Mouse (Mus musculus): ENCODE results near the gene Cdan1. TPM values are rescaled to one million over a fixed set of nuclear protein-coding genes. Genes with fewer than 3 reads are reported as not detected.

The Cdan1 gene
- total and polyA plus RNA-seq, 3 experiments: 5.8 to 13.8 (median 10.1) TPM

DNA sequence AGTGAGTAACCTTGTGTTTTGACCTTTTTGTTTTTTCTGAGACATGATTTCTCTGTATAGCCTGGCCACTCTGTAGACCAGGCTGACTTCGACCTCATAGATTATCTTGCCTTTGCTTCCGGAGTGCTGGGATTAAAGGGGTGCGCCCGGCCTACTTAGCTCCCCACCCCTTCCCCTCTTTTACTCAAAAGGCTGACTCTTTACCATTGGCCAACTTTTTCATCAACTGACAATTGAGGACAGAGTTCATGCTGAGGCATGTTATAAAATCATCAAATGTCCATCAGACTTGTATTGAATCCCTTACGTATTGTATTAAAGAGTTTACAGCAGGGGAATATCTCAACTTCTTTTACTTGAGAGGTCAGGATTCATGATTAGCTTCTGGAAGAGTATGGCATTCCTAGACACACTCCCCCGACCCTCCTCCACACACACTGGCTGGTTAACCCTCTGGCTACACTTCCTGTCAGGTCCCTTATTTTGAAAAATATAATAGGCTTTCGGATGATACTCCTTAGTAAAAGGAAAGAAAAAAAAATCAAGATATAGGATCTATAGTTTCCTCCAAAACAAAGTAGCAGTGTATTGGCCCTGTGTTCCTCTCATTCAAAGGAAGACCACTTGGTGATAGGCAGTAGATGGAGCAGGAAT, 117.9 kb downstream of the Cdan1 start (continued):
- TF ChIP-seq TCF12 (IDR thresholded peaks at IDR 0.05; ENCODE audit: low read depth, low read length) (no peak), PAX5 (IDR thresholded peaks at IDR 0.05; ENCODE audit: low read length) (no peak), RAD21 (IDR thresholded peaks at IDR 0.05; ENCODE audit: low read depth, low read length) (no peak), SIN3A (IDR thresholded peaks at IDR 0.05; ENCODE audit: low read length) (peak; percentile 22; the same call in 1 of the 2 replicates), POLR2AphosphoS2 (IDR thresholded peaks at IDR 0.05; ENCODE audit: low read depth, low read length) (no peak), JUND (conservative IDR thresholded peaks at IDR 0.05; ENCODE audit: low read depth, low read length) (no peak), ZNF384 (IDR thresholded peaks at IDR 0.05; ENCODE audit: low read depth, low read length) (no peak), MAFK (IDR thresholded peaks at IDR 0.05; ENCODE audit: insufficient replicate concordance, low read length) (no peak), KAT2A (IDR thresholded peaks at IDR 0.05; ENCODE audit: insufficient replicate concordance, low read length) (no peak), ELF1 (IDR thresholded peaks at IDR 0.05; ENCODE audit: low read depth, low read length) (no peak), ZMIZ1 (IDR thresholded peaks at IDR 0.05; ENCODE audit: low read depth, low read length) (no peak), BHLHE40 (IDR thresholded peaks at IDR 0.05; ENCODE audit: low read depth, low read length) (no peak), MXI1 (IDR thresholded peaks at IDR 0.05; ENCODE audit: low read depth, low read length) (peak; percentile 20), TBP (conservative IDR thresholded peaks at IDR 0.05; ENCODE audit: low read depth, low read length) (peak; percentile 8; the same call in 1 of the 2 replicates), EP300 (IDR thresholded peaks at IDR 0.05; ENCODE audit: low read length) (no peak), SMC3 (IDR thresholded peaks at IDR 0.05; ENCODE audit: low read depth, low read length) (no peak), HCFC1 (IDR thresholded peaks at IDR 0.05; ENCODE audit: low read depth, low read length) (no peak), CHD1 (IDR thresholded peaks at IDR 0.05; ENCODE audit: low read depth, low read length) (no peak), NELFE (IDR thresholded peaks at IDR 0.05; ENCODE audit: low read depth, low read length) (no peak)

DNA sequence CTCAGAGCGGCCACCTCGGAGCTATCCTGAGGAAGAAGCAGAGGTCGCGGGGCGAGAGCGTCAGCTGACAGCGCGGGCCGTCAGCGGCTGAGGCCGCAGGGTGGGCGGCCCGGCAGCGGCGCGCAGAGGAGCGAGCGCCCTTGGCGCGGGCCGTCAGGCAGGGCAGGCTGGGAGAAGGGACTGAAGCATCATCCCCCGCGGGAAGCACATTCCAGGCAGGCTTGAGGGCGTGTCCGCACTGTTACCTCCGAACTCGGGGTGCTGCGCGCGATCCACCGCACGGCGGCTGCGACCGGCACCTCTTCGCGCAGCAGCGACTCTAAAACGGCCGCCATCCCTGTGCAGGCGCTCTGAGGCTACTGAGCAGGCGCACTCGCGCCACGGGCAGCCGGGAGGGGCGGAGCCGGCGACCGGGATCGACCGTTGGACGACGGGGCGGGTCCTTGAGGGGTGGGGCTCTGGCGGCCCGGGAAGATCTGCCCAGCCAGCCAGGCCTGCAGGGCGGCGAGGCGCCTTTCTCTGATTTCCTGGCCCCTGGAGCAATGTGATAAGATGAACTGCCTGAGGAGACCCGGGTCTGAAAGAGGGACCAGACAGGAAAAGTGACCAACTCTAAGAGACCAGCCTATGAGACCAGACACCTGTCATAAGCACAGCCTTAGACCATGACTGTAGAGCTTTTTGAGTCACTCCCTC, 118.6 kb downstream of the Cdan1 start:
- peak overlapping the region; percentile 83 to 98 (median 86) for H3K4me3 ChIP-seq (replicated peaks in 1 of 3; ENCODE audit: low read depth in 2 of 3, low read length in 2 of 3, poor library complexity in 1 of 3)
- in situ Hi-C loops (cut with MboI; ENCODE audit: low pct_ligation_motif_present, low pct_unique_long_range_greater_than_20kb, low sequenced_read_pairs): no loop called here
- peak overlapping the region; percentile 85 for H3K9ac ChIP-seq (ENCODE audit: insufficient read depth, low read depth)
- TF ChIP-seq SIN3A (IDR thresholded peaks at IDR 0.05; ENCODE audit: low read length): peak; percentile 16; the same call in 1 of the 2 replicates
- TF ChIP-seq MEF2A (IDR thresholded peaks at IDR 0.05; ENCODE audit: borderline replicate concordance, low read depth, low read length): no peak
- TF ChIP-seq BHLHE40 (IDR thresholded peaks at IDR 0.05; ENCODE audit: low read depth, low read length): no peak
- TF ChIP-seq POLR2AphosphoS2 (IDR thresholded peaks at IDR 0.05; ENCODE audit: low read depth, low read length): peak; percentile 33; the same call in 1 of the 2 replicates
- TF ChIP-seq PAX5 (IDR thresholded peaks at IDR 0.05; ENCODE audit: low read length): no peak
- no peak for TF ChIP-seq CHD1 (IDR thresholded peaks at IDR 0.05; ENCODE audit: low read depth, low read length)
- TF ChIP-seq NRF1 (IDR thresholded peaks at IDR 0.05; ENCODE audit: low read depth, low read length): peak; percentile 83
- TF ChIP-seq KAT2A (IDR thresholded peaks at IDR 0.05; ENCODE audit: insufficient replicate concordance, low read length): 0 out of 2 replicates have a peak, but pooled peaks have one; percentile 15
- TF ChIP-seq POLR2A (IDR thresholded peaks at IDR 0.05; ENCODE audit: low read depth, low read length): peak; percentile 89
- TF ChIP-seq USF1 (IDR thresholded peaks at IDR 0.05; ENCODE audit: low read depth, low read length): no peak
- peak; percentile 84 for TF ChIP-seq TCF12 (IDR thresholded peaks at IDR 0.05; ENCODE audit: low read depth, low read length)
- TF ChIP-seq NELFE (IDR thresholded peaks at IDR 0.05; ENCODE audit: low read depth, low read length): peak; percentile 87
- no peak for TF ChIP-seq CHD2 (IDR thresholded peaks at IDR 0.05; ENCODE audit: low read length)
- no peak; the same call in 1 of the 2 replicates for TF ChIP-seq TBP (conservative IDR thresholded peaks at IDR 0.05; ENCODE audit: low read depth, low read length)
- TF ChIP-seq ZMIZ1 (IDR thresholded peaks at IDR 0.05; ENCODE audit: low read depth, low read length): peak; percentile 79; the same call in 1 of the 2 replicates
- peak; percentile 43; the same call in 1 of the 2 replicates for TF ChIP-seq UBTF (IDR thresholded peaks at IDR 0.05; ENCODE audit: low read depth, low read length)
- TF ChIP-seq MXI1 (IDR thresholded peaks at IDR 0.05; ENCODE audit: low read depth, low read length): peak; percentile 72; the same call in 1 of the 2 replicates
- peak; percentile 9 for TF ChIP-seq HCFC1 (IDR thresholded peaks at IDR 0.05; ENCODE audit: low read depth, low read length)
- H3K36me3 ChIP-seq (replicated peaks in 1 of 2; ENCODE audit: control insufficient read depth in 1 of 2, insufficient read depth in 1 of 2, low read length in 1 of 2): peaks cover 22 to 37% of the 10 kb centered on the region in 2 experiments
- DNase-seq (ENCODE audit: extremely low read depth): peak; percentile 88
- dilution Hi-C loops (cut with MboI; ENCODE audit: extremely low pct_ligation_motif_present, extremely low pct_unique_long_range_greater_than_20kb, low sequenced_read_pairs): no loop called here
- H3K27me3 ChIP-seq (replicated peaks): no peaks in the 10 kb centered on the region
- H3K27ac ChIP-seq (ENCODE audit: insufficient read depth, low read depth): peak overlapping the region; percentile 21; the same call in 1 of the 2 replicates
- H3K9me3 ChIP-seq (replicated peaks; ENCODE audit: low read length): no peaks in the 10 kb centered on the region
- peak overlapping the region; percentile 91; the same call in 1 of the 2 replicates for H3K4me2 ChIP-seq (ENCODE audit: insufficient read depth, low read depth, poor library complexity, severe bottlenecking)
- H3K79me2 ChIP-seq (replicated peaks; ENCODE audit: control insufficient read depth, extremely low read depth, insufficient read depth, poor library complexity, severe bottlenecking): peaks cover 11% of the 10 kb centered on the region; the same call in 1 of the 2 replicates
- peaks cover 10 to 45% of the 10 kb centered on the region in 2 experiments for H3K4me1 ChIP-seq (ENCODE audit: control insufficient read depth in 1 of 2, insufficient read depth in 2 of 2)
